Mouse (Mus musculus): ENCODE data around the gene Timm10.

DNA sequence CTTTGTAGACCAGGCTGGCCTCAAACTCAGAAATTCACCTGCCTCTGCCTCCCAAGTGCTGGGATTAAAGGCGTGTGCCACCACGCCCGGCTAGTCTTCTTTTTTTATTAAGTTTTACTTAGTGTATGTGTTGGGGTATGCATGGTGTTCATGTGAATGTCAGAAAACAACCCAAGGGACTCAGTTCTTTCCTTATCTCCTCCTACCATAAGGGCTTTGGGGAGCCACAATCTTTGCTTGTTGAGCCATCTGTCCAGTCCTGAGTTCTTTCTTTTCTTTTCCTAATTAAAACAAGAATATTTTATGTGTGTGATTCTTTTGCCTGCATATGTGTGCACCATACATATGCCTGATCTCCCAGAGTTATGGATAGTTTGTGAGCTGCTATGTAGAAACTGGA lies 33.6 kb upstream of the Timm10 start:
- no peak for TF ChIP-seq CTCF (IDR thresholded peaks at IDR 0.05; ENCODE audit: low read depth)
- TF ChIP-seq EP300 (IDR thresholded peaks at IDR 0.05; ENCODE audit: low read depth), result no peak
